Mouse (Mus musculus) kidney, embryonic 15.5 days (tissue): ENCODE data around the gene Slc34a1. TPM values are rescaled to one million over a fixed set of nuclear protein-coding genes. Genes with fewer than 3 reads are reported as not detected.

Experiments used
- microRNA-seq: library from miRNA; unstranded; fragments of <30 nt; microRNA quantifications from one replicate; pipeline ENCODE4, GENCODE M21; 2016
- polyA plus RNA-seq: library from polyadenylated mRNA; unstranded; fragments of >200 nt; fragmentation: Nextera tagmentation; extraction: Ambion mirVana; gene quantifications from 2 replicates; pipeline ENCODE4 v1.2.1, GENCODE M21; 2015

Gene Slc34a1
- polyA plus RNA-seq, 1 experiment from 2014 or later = 180 TPM

Small RNA genes lying within 50 kb of the gene (microRNA-seq; reads per million reads assigned to microRNA genes)
- gene Mir6943 = not detected

Other genes starting within 250 kb of the Slc34a1 start
- 16.4 and 19.8 TPM in 2 replicates for gene Fgfr4, start 245.5 kb upstream of the Slc34a1 start, polyA plus RNA-seq
- gene Nsd1, start 188.4 kb upstream of the Slc34a1 start, polyA plus RNA-seq = 65.1 and 66.9 TPM in 2 replicates
- 439 and 464 TPM in 2 replicates for gene Prelid1, start 77.7 kb upstream of the Slc34a1 start, polyA plus RNA-seq
- 81.9 and 87.7 TPM in 2 replicates for gene Rab24, start 76.2 kb upstream of the Slc34a1 start, polyA plus RNA-seq
- 26.8 and 31.0 TPM in 2 replicates for gene Mxd3, start 68.4 kb upstream of the Slc34a1 start, polyA plus RNA-seq
- 115 and 118 TPM in 2 replicates for gene Lman2, start 35.4 kb upstream of the Slc34a1 start, polyA plus RNA-seq
- gene Rgs14, start 28.5 kb upstream of the Slc34a1 start, polyA plus RNA-seq = 1.1 and 1.3 TPM in 2 replicates
- not detected in 2 replicates for gene Pfn3, start 17.0 kb downstream of the Slc34a1 start, polyA plus RNA-seq
- gene F12, start 28.6 kb downstream of the Slc34a1 start, polyA plus RNA-seq = 0.59 and 2.1 TPM in 2 replicates
- 41.6 and 45.9 TPM in 2 replicates for gene Grk6, start 46.9 kb downstream of the Slc34a1 start, polyA plus RNA-seq
- 0.70 and 0.75 TPM in 2 replicates for gene Prr7, start 66.1 kb downstream of the Slc34a1 start, polyA plus RNA-seq
- gene Dbn1, start 89.9 kb downstream of the Slc34a1 start, polyA plus RNA-seq = 168 and 193 TPM in 2 replicates
- gene Pdlim7, start 115.5 kb downstream of the Slc34a1 start, polyA plus RNA-seq = 141 and 169 TPM in 2 replicates
- 2.9 and 3.0 TPM in 2 replicates for gene Dok3, start 131.1 kb downstream of the Slc34a1 start, polyA plus RNA-seq
- gene Ddx41, start 138.5 kb downstream of the Slc34a1 start, polyA plus RNA-seq = 80.4 and 87.4 TPM in 2 replicates
- gene Fam193b, start 172.9 kb downstream of the Slc34a1 start, polyA plus RNA-seq = 35.1 and 43.2 TPM in 2 replicates
- gene Tmed9, start 175.5 kb downstream of the Slc34a1 start, polyA plus RNA-seq = 160 and 246 TPM in 2 replicates
- gene B4galt7, start 201.7 kb downstream of the Slc34a1 start, polyA plus RNA-seq = 25.9 and 28.9 TPM in 2 replicates
- gene Caml, start 224.8 kb downstream of the Slc34a1 start, polyA plus RNA-seq = 55.2 and 60.7 TPM in 2 replicates
- 38.0 and 38.7 TPM in 2 replicates for gene Ddx46, start 236.8 kb downstream of the Slc34a1 start, polyA plus RNA-seq